Mouse (Mus musculus): ENCODE data around the gene Rnf214.
A peak's percentile ranks its signal among the peaks of the same experiment; 100 is the strongest.

The Rnf214 gene

GRCm38 (mm10) chr9:45935628-45936210 lies 29.0 kb upstream of the Rnf214 start, which contains the start of gene Tagln:
Gene Tagln (minus strand): TSS chr9:45936058.
- DNase-seq (ENCODE audit: low spot score), result peak; percentile 48

DNA sequence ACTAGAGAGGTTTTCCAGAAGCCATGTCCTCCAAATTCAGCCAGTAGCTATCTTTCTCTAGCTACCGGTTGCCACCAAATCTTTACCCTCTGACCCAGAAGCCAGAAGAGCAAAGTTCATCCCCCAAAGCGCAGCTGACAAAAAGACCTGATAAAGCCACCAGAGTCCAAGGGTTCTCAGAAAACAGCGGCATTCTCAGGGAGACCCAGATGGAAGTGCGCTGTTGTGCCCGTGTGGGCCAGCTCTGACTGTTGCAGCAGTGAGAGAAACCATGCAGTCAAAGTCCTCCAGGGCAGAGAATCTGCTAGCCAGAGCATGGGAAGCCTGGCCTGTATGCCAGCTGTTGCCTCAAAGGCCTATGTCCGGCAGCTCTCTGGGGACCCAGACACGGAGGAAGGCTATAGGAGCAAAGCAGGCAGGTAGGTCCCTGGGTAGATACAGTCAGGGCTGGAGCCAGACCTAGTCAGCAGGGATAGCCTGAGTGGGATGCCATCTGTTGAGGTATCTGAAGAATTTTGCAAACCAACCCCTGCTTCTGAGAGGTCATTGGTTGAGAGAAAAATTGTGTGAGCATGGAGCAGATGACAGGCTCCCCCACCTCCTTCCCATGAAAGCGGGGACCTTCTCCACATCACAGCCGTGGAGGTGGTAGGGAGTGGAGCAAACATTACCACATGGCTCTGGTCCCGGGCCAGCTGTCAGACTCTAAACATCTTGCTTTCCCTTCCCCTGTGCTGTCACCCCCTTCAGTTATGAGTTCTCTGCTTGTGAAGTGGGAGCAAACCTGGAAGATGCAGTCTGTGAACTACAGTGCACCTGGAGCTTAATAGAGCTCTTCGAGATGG lies 26.1 kb upstream of the Rnf214 start:
- no peak for DNase-seq (ENCODE audit: low spot score)

DNA sequence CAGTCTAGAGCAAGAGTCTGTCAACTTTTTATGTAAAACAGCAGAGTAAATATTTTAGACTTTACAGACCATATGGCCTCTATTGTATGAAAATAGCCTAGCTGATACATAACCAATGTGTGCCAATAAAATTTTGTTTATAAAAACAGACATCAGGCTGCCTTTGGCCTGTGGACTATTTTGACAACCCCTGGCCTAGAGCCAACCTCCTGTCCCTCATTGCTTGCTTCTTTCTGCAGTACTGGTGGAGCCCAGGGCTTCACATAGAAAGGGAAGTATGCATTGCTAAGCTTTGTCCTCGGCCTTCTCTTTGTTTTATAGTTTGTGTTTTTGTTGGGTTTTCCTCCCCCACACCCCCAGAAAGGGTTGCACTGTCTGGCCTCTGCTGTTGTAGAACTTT lies 25.2 kb upstream of the Rnf214 start:
- no peak for DNase-seq (ENCODE audit: low spot score)

DNA sequence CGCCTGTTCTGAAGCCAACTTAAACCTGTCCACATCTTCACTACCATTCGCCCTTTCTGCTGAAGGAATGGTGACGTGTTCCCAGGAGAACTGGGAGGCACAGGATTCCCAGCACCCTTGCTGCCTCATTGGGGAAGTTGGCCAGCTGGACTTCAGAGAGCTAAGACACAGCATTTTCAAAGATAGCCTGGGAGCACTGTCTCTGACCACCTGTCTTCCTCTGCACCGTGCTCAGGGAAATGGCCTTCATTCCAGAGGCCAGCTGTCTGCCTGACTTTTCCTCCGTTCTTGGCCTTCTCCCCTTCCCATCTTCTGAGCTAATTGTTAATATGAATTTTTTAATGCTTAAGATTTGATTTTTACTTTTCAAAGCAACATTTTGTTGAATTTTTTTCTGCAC lies 22.6 kb upstream of the Rnf214 start:
- no peak for DNase-seq (ENCODE audit: low spot score)

DNA sequence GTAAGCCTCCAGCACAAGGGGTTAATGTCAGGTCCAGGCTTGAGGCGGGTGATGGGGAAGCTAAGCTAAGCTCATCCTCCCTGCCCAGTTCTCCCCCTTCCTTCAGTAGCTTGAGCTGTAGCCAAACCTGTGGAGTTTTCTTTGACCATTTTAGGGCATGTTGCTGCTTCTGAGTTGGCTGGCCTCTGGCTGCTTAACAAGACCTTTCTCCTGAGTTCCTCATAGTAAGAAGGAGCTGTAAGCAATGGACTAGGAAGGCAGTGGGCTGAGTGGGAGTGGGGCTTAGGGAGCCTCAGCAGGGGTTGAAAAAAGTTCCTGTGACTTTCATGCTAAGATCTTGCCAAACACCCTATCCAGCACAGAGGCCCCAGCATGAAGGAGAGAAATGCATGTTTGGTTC lies 13.2 kb upstream of the Rnf214 start:
- no peak for DNase-seq (ENCODE audit: low spot score)

- DNase-seq (ENCODE audit: low spot score), result no peak
Observed at GRCm38 (mm10) chr9:45917041-45917934, 10.6 kb upstream of the Rnf214 start.

GRCm38 (mm10) chr9:45915659-45916058 lies 8.9 kb upstream of the Rnf214 start:
- DNase-seq (ENCODE audit: low spot score), result no peak

GRCm38 (mm10) chr9:45911673-45912072 lies 5.0 kb upstream of the Rnf214 start:
- peak; percentile 55 for DNase-seq (ENCODE audit: low spot score)

GRCm38 (mm10) chr9:45910995-45911394 lies 4.3 kb upstream of the Rnf214 start:
- no peak for DNase-seq (ENCODE audit: low spot score)

DNA sequence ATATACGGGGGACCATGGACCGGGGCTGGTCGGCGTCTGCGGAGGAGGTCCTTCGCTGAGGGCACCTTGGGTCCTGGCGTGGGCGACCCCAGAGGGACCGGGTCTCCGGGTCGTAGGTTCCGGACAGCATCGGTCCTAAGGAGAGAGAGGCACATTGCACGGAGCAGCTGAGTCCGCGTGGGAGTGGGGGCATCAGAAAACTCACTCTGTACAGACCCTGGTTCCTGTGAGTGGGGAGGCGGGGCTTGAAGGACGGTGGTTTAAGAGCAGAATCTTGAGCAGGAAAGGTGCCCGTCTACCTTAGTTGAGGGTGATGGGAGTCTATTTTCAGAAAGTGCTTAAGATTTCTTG lies 342 bp upstream of the Rnf214 start:
- DNase-seq (ENCODE audit: low spot score), result no peak

DNA sequence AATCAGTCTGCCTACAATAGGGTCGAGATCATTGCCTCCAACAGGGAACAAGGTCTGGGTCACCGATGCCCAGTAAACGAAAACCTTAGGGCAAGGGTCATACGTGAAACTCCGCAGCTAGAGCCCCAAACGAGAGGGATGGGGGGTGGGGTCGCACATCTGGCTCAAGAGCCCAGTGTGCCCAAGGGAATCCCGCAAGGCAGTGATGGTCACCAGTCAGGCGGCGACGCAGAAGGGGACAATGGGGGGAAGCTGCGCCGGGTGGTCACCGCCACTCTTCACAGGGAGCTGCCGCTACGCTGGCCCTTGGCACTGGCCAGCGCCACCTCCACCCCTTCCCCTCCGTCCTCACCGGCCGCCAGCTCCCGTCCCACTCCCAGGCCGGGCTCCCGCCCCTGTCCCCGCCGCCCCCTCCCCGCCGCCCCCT lies 887 bp downstream of the Rnf214 start:
- DNase-seq (ENCODE audit: low spot score), result peak; percentile 57

DNA sequence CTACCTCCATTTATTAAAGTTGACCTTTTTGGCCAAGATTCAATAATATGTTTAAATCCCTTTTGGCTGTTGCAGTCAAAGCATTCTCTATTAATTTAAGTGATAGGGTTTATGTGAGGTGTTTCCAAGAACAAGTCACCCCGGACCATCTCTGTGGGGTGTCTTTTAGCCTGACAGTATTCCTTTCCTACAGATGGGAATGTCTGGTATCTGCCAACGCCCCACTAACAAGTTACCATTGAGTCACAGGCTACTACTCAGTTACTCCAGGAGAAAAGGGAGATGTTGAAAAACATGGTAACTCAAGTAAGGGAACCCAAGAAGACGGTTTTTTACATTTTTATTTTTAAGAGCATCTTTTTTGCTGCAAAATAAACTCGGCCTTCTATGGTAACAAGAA lies 1.5 kb downstream of the Rnf214 start:
- no peak for DNase-seq (ENCODE audit: low spot score)

DNA sequence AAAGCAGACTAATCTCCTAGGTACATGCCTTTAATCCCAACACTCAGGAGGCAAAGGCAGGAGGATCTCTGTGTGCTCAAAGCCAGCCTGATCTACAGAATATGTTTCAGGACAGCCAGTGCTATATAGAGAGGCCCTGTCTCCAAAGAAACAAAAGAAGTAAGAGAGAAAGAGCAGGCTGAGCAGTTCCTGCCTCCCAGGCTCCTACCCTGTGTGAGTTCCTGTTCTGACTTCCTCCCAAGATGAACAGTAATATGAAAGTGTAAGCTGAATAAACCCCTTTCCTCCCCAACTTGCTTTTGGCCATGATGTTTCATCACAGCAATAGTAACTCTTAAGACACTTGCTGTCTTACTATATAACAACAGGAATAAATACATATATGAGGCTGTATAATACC lies 13.0 kb downstream of the Rnf214 start:
- no peak for DNase-seq (ENCODE audit: low spot score)

GRCm38 (mm10) chr9:45877928-45878327 lies 28.8 kb downstream of the Rnf214 start:
- peak; percentile 23 for DNase-seq (ENCODE audit: low spot score)

- DNase-seq (ENCODE audit: low spot score), result no peak
Observed at GRCm38 (mm10) chr9:45870265-45870664, 36.4 kb downstream of the Rnf214 start.

DNA sequence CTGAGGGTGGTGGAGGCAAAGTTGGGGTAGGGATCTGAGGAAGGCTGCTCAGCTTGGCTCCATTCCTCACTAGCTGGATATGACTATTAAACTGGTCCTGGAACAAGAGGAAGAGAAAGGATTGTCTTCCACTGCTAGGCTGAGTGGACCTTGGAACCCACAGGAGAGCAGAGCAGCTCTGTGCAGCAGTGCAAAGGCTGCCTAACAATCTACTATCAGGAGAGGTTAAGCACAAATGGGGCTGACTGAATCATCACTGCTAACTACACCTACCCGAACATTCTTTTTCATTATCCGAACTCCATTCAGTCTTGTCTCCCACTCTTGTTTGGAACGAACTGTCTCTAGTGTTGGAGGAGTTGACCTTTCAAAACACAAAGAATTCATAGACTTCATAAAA lies 37.5 kb downstream of the Rnf214 start:
- DNase-seq (ENCODE audit: low spot score), result no peak

GRCm38 (mm10) chr9:45861813-45862212 lies 44.9 kb downstream of the Rnf214 start:
- no peak for DNase-seq (ENCODE audit: low spot score)

DNA sequence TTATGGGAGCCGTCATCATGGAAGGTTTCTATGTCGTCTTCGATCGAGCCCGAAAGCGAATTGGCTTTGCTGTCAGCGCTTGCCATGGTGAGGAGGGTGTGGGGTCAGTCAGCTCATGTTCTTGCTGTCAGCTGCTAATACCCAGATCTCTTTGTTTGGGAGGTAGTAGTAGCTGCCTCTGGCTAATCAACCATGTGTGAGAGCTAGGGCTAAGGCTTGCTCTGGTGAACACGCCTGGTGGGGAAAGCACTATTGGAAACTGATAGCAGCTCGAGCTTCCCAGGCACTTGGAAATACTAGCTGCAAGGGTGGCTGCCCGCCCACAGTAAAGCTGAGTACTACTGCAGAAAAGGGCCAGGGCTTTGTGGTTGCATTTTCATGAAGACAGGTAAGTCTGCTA lies 47.3 kb downstream of the Rnf214 start:
- no peak for DNase-seq (ENCODE audit: low spot score)

GRCm38 (mm10) chr9:45854136-45854535 lies 52.6 kb downstream of the Rnf214 start:
- no peak for DNase-seq (ENCODE audit: low spot score)

- no peak for DNase-seq (ENCODE audit: low spot score)
Observed at GRCm38 (mm10) chr9:45853695-45854094, 53.0 kb downstream of the Rnf214 start.

DNA sequence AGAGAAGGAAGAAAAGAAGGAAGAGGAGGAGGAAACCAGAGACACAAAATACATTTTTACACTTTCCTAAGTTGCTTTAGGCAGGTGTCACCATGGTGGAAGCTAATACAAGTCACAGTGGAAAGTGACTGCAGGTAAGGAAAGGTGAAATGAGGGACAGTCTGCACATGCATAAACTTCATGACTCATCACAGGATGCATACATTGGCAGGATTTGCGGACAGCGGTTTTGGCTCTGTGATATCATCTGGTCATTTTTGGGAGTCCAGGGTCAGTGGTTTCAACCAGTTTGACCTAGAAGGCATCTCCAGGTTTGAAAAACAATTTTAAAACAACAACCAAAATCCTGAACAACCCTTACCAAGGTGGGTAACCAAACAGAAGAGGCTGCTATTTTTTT lies 54.9 kb downstream of the Rnf214 start:
- DNase-seq (ENCODE audit: low spot score), result no peak

DNA sequence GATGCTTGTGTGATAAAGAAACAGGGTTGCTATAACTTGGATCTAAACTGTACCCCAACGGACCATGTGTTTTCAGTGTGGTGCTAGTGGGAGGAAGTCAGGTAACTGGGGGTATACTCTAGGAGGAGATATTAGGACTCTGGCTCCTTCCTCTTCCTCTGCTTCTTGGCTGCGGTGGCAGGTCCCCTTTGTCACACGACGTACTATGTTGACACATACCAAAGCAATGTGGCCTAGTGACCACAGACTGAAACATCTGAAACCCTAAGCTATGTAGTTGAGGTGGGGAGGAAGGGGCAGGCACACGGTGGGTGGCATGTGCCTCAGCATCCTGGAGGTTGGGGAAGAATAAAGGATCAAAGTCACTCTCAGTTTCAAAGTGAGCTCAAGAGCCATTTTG lies 55.4 kb downstream of the Rnf214 start:
- no peak for DNase-seq (ENCODE audit: low spot score)

Measured in embryo, embryonic 10.5 days (tissue).